ENCODE assay signal across 8 mouse cellular contexts in the genomic region with DNA sequence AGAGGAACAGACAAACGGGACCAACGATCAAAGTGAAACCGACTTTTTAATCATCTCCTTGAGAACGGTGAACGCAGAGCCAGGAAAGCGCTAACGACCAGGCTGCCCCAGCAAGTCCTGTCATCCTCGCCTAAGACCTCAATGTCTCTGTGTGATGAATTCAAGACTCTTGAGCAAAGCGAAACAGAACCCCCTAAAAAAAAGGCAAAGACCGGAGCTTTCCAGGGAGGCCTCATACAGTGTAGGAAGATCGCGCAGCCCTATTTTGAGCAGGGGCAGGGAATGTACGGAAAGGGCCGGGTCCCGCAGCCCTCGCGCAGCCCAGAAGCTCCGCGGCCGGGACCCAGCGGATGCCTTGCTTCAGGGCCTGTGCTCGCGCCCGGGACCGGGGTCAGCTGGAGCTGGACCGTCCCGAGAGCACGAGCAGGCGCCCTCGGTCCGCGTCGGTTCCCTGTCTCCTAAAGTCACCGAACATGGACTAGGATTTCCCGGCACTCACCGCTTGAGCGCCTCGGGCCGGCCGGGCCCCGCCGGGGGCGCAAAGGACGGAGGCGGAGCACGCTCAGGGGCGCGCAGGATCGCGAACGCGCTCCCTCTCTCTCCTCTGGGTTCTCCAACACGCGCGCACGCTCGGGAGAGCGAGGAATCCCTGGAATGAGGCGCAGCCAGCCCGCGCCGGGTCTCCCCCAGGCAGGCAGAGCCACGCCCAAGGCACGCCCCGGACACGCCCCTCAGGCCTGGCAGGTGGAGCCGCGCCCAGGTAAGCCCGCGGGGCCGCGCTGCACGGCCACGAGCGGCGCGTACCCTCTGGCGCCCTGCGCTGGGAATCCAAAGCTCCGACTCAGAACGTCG. TPM values are rescaled to one million over a fixed set of nuclear protein-coding genes. Genes with fewer than 3 reads are reported as not detected.
A peak's percentile ranks its signal among the peaks of the same experiment; 100 is the strongest.
DNase-seq lines count a peak whose midpoint lies in the region; ATAC-seq and TF ChIP-seq lines count a peak whose summit lies in the region.

No protein-coding gene starts in this region.

- peaks cover 6% of the 10 kb centered on the region for H3K4me1 ChIP-seq in cortical plate, adult 2 months (ENCODE audit: control insufficient read depth, insufficient read depth, low read length)
- peaks cover 4% of the 10 kb centered on the region; the same call in 1 of the 2 replicates for H3K4me1 ChIP-seq in intestine, embryonic 14.5 days (replicated peaks; ENCODE audit: control insufficient read depth, insufficient read depth, low read length)

- H3K27me3 ChIP-seq in intestine, embryonic 14.5 days (replicated peaks; ENCODE audit: control insufficient read depth, insufficient read depth, low read length), result 0 out of 2 replicates have a peak, but pooled peaks cover 9% of the 10 kb centered on the region

- ATAC-seq in intestine, embryonic 14.5 days (replicated peaks; ENCODE audit: low FRiP score, low TSS enrichment, low read depth), result peak; percentile 89
- ATAC-seq in megakaryocyte progenitor cell, adult 5-6 weeks (replicated peaks; ENCODE audit: poor library complexity), result 0 out of 2 replicates have a peak, but pooled peaks have one; percentile 25
- no peak for ATAC-seq in monocyte, adult 5-6 weeks (replicated peaks; ENCODE audit: insufficient number of reproducible peaks, low FRiP score, low TSS enrichment, poor library complexity, severe bottlenecking)

- TF ChIP-seq POLR2A in cortical plate, adult 2 months (IDR thresholded peaks at IDR 0.05; ENCODE audit: extremely low read depth, insufficient read depth, low read length), result peak; percentile 67; the same call in 1 of the 2 replicates

- DNase-seq in adipocyte (ENCODE audit: low spot score), result peak; percentile 68
- DNase-seq in gastrocnemius, postnatal 25 days, result peak; percentile 51
- peak; percentile 96 for DNase-seq in intestine, embryonic 14.5 days (ENCODE audit: low spot score)
- DNase-seq in left cerebral cortex, adult 9 months (ENCODE audit: low spot score in 2 of 2), result peak; percentile 80 to 90
- peak; percentile 75 for DNase-seq in right cerebral cortex, postnatal 4 days

- H3K36me3 ChIP-seq in intestine, embryonic 14.5 days (ENCODE audit: control insufficient read depth, insufficient read depth, low read length), result no peaks in the 10 kb centered on the region

- peak overlapping the region; percentile 63 for H3K9ac ChIP-seq in intestine, embryonic 14.5 days (ENCODE audit: low read length)

- WGBS in intestine, embryonic 14.5 days, result under 1% methylated on average over 77 of the region's 82 CpGs

- H3K4me2 ChIP-seq in intestine, embryonic 14.5 days (ENCODE audit: low read length), result peak overlapping the region; percentile 100

- no peaks in the 10 kb centered on the region for H3K9me3 ChIP-seq in intestine, embryonic 14.5 days (ENCODE audit: control insufficient read depth, low read length)

- H3K4me3 ChIP-seq in cortical plate, adult 2 months (ENCODE audit: insufficient read depth, low read length), result peak overlapping the region; percentile 91
- peak overlapping the region; percentile 70 for H3K4me3 ChIP-seq in intestine, embryonic 14.5 days (ENCODE audit: low read depth, low read length)

- TF ChIP-seq CTCF in cortical plate, adult 2 months (IDR thresholded peaks at IDR 0.05; ENCODE audit: extremely low read depth, insufficient read depth, low read length), result no peak

- peak overlapping the region; percentile 83 for H3K27ac ChIP-seq in cortical plate, adult 2 months (ENCODE audit: insufficient read depth, low read length)
- peak overlapping the region; percentile 64; the same call in 1 of the 2 replicates for H3K27ac ChIP-seq in intestine, embryonic 14.5 days (ENCODE audit: low read depth)

RNA-seq across cellular contexts. Expression of gene Vgll4, which starts 1.2 kb away (rescaled TPM):
- 42.8 and 44.8 TPM in 2 replicates for polyA plus RNA-seq in cortical plate, adult 2 months (2012; rRNA removed)
- 10 to 100 TPM; 13.3 to 13.9 TPM for total RNA-seq in gastrocnemius, postnatal 25 days (2021)
- 72.0 and 82.9 TPM in 2 replicates for polyA plus RNA-seq in intestine, embryonic 14.5 days (2014; fragmentation: Nextera tagmentation; extraction: Ambion mirVana)
- total RNA-seq in megakaryocyte progenitor cell, adult 5-6 weeks (2015), result 11.8 and 14.0 TPM in 2 replicates
- total RNA-seq in megakaryocyte progenitor cell, adult 5-6 weeks (2017), result 23.1 and 28.5 TPM in 2 replicates
- 67.3 to 111 TPM (median 88.1 TPM) in 3 replicates for total RNA-seq in monocyte, adult 5-6 weeks (2017)
